Mouse (Mus musculus): Measurements from ENCODE around the gene Rb1. TPM values are rescaled to one million over a fixed set of nuclear protein-coding genes. Genes with fewer than 3 reads are reported as not detected.

Gene Rb1
- polyA plus RNA-seq (2014; fragmentation: Nextera tagmentation; extraction: Ambion mirVana), result 22.6 and 28.6 TPM in 2 replicates

DNA sequence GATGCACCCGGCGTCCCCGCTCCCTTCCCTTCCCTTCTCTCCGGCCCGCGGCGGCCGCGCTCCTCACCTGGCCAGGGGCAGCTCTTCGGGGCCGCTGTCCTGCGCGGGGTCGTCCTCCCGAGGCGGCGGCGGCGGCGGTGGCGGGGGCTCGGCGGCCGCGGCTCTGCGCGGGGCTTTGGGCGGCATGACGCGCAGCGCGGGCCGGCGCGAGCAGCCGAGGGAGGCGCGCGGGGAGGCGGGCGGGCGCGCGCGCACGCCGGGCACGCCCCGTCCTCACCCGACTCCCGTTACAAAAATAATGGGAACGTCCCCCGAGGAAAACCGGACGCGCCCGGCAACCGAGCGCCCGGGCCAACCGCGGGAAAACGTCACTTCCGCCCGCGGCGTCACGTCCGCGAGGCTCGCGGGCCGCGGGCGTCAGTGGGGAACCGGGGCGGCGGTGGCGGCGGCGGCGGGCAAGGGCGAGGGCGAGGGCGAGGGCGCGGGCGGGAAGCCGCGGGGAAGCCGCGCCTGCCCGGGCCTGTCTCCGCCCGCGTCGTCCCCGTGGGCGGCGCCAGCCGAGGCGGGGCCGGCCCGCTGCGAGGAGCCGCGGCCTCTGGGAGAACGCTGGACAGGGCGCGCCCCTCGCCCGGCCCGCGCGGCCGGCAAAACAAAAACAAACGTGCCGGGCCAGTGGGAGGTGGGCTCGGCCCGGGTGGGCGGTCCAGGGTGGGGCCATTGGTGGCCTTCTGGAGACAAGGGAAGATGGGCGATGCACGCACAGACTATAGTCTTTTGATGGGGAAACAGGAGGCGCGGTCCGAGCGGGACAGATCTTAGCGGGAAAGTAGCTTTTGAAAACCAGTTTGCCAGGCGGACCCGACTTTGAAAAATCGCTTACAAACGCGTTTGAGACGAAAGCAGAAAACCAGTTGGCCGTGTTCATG is at the start of gene Rb1:
Gene Rb1, minus strand, starts transcription at position 367 of the 926 bp plus-strand sequence.
- Histone ChIP-seq H3K36me3 (ENCODE audit: control insufficient read depth, insufficient read depth, low read length) (no peaks in the 10 kb centered on the region), H3K27ac (ENCODE audit: low read length) (peak within 1 kb of the TSS; percentile 66), H3K4me2 (replicated peaks; ENCODE audit: low read depth, low read length) (peak within 1 kb of the TSS; percentile 80), H3K4me1 (ENCODE audit: control insufficient read depth, insufficient read depth, low read length) (peaks cover 6% of the 10 kb centered on the region; the same call in 1 of the 2 replicates), H3K4me3 (ENCODE audit: low read depth, low read length) (peak within 1 kb of the TSS; percentile 74), H3K9me3 (ENCODE audit: control insufficient read depth, low read depth, low read length) (no peaks in the 10 kb centered on the region), H3K9ac (replicated peaks; ENCODE audit: low read depth, low read length) (peak within 1 kb of the TSS; percentile 71), H3K27me3 (ENCODE audit: control insufficient read depth, insufficient read depth, low read length) (no peaks in the 10 kb centered on the region)
- under 1% methylated on average over 110 of the region's 135 CpGs for WGBS
- ATAC-seq (ENCODE audit: insufficient number of reproducible peaks, insufficient read depth, low FRiP score, low read depth), result peak; percentile 88

GRCm38 (mm10) chr14:73374315-73374890 is 48.8 kb upstream of the Rb1 start:
- Histone ChIP-seq H3K4me1 (ENCODE audit: control insufficient read depth, insufficient read depth, low read length) (peaks cover 27% of the 10 kb centered on the region; the same call in 1 of the 2 replicates), H3K4me2 (replicated peaks; ENCODE audit: low read depth, low read length) (0 out of 2 replicates have a peak overlapping the region, but pooled peaks have one; percentile 2)

DNA sequence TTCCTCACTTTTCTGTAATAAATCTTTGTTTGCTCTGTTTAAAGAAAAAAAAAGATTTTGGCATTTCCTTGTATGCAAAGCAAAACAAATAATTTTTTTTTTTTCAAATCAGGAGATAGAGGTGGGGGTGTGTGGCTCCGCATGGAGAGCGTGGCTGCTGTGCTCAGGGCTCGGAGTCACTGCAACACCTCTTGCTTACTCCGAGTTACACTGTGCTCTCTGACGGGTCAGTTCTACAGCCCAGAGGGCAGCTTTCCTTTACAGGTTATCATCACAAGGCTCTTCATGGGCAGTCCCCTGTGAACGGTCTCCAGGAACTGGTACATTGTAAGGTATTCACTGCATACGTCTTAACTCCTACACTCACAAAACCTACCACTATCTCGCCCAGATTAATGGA is 48.0 kb upstream of the Rb1 start:
- ATAC-seq (ENCODE audit: insufficient number of reproducible peaks, insufficient read depth, low FRiP score, low read depth), result 0 out of 2 replicates have a peak, but pooled peaks have one; percentile 12
- no peak overlapping the region for H3K4me2 ChIP-seq (replicated peaks; ENCODE audit: low read depth, low read length)
- peaks cover 27% of the 10 kb centered on the region; the same call in 1 of the 2 replicates for H3K4me1 ChIP-seq (ENCODE audit: control insufficient read depth, insufficient read depth, low read length)

More at GRCm38 (mm10) chr14:73374315-73374890, 48.8 kb upstream of the Rb1 start:
- Histone ChIP-seq H3K4me3 (ENCODE audit: low read depth, low read length) (no peak overlapping the region), H3K27ac (ENCODE audit: low read length) (peak overlapping the region; percentile 10; the same call in 1 of the 2 replicates), H3K9ac (replicated peaks; ENCODE audit: low read depth, low read length) (no peak overlapping the region), H3K9me3 (ENCODE audit: control insufficient read depth, low read depth, low read length) (no peaks in the 10 kb centered on the region), H3K36me3 (ENCODE audit: control insufficient read depth, insufficient read depth, low read length) (peaks cover 31% of the 10 kb centered on the region), H3K27me3 (ENCODE audit: control insufficient read depth, insufficient read depth, low read length) (no peaks in the 10 kb centered on the region)
- 47% methylated on average over 11 of the region's 11 CpGs for WGBS
- ATAC-seq (ENCODE audit: insufficient number of reproducible peaks, insufficient read depth, low FRiP score, low read depth), result no peak

GRCm38 (mm10) chr14:73372990-73373389 is 47.4 kb upstream of the Rb1 start:
- peaks cover 31% of the 10 kb centered on the region for H3K36me3 ChIP-seq (ENCODE audit: control insufficient read depth, insufficient read depth, low read length)
- no peaks in the 10 kb centered on the region for H3K9me3 ChIP-seq (ENCODE audit: control insufficient read depth, low read depth, low read length)
- WGBS, result 86% methylated on average over 4 of the region's 4 CpGs
- H3K27me3 ChIP-seq (ENCODE audit: control insufficient read depth, insufficient read depth, low read length), result no peaks in the 10 kb centered on the region
- no peak overlapping the region for H3K4me3 ChIP-seq (ENCODE audit: low read depth, low read length)
- peaks cover 27% of the 10 kb centered on the region; the same call in 1 of the 2 replicates for H3K4me1 ChIP-seq (ENCODE audit: control insufficient read depth, insufficient read depth, low read length)
- no peak overlapping the region for H3K27ac ChIP-seq (ENCODE audit: low read length)
- no peak overlapping the region for H3K4me2 ChIP-seq (replicated peaks; ENCODE audit: low read depth, low read length)
- H3K9ac ChIP-seq (replicated peaks; ENCODE audit: low read depth, low read length), result no peak overlapping the region
- no peak for ATAC-seq (ENCODE audit: insufficient number of reproducible peaks, insufficient read depth, low FRiP score, low read depth)

More for the DNA sequence above, 48.0 kb upstream of the Rb1 start:
- Histone ChIP-seq H3K9ac (replicated peaks; ENCODE audit: low read depth, low read length) (no peak overlapping the region), H3K9me3 (ENCODE audit: control insufficient read depth, low read depth, low read length) (no peaks in the 10 kb centered on the region), H3K4me3 (ENCODE audit: low read depth, low read length) (no peak overlapping the region), H3K27me3 (ENCODE audit: control insufficient read depth, insufficient read depth, low read length) (no peaks in the 10 kb centered on the region), H3K27ac (ENCODE audit: low read length) (peak overlapping the region; percentile 33; the same call in 1 of the 2 replicates), H3K36me3 (ENCODE audit: control insufficient read depth, insufficient read depth, low read length) (peaks cover 30% of the 10 kb centered on the region)
- 66% methylated on average over 8 of the region's 8 CpGs for WGBS

DNA sequence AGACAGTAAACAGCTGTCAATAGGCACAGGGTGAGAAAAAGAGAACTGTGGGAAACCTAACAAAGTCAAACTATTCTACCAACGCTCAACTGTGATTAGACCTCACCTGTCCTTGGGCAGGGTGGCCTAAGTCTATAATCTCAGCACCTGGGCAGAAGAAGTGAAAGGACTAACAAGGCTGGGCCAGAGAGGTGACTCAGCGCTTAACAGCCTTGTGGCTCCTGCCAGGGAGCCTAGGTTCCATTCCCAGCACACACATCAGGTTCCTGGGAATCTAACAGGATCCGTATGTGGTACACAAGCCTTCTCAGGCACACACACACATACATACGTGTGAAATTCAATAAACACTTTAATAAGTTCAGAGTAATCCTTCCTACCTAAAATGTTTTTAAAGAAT is 46.0 kb upstream of the Rb1 start:
- Histone ChIP-seq H3K9ac (replicated peaks; ENCODE audit: low read depth, low read length) (no peak overlapping the region), H3K4me1 (ENCODE audit: control insufficient read depth, insufficient read depth, low read length) (peaks cover 21% of the 10 kb centered on the region; the same call in 1 of the 2 replicates), H3K27me3 (ENCODE audit: control insufficient read depth, insufficient read depth, low read length) (no peaks in the 10 kb centered on the region), H3K27ac (ENCODE audit: low read length) (no peak overlapping the region), H3K36me3 (ENCODE audit: control insufficient read depth, insufficient read depth, low read length) (peaks cover 43% of the 10 kb centered on the region), H3K4me3 (ENCODE audit: low read depth, low read length) (no peak overlapping the region), H3K4me2 (replicated peaks; ENCODE audit: low read depth, low read length) (no peak overlapping the region), H3K9me3 (ENCODE audit: control insufficient read depth, low read depth, low read length) (no peaks in the 10 kb centered on the region)
- WGBS, result 78% methylated on average over 4 of the region's 4 CpGs
- no peak for ATAC-seq (ENCODE audit: insufficient number of reproducible peaks, insufficient read depth, low FRiP score, low read depth)

DNA sequence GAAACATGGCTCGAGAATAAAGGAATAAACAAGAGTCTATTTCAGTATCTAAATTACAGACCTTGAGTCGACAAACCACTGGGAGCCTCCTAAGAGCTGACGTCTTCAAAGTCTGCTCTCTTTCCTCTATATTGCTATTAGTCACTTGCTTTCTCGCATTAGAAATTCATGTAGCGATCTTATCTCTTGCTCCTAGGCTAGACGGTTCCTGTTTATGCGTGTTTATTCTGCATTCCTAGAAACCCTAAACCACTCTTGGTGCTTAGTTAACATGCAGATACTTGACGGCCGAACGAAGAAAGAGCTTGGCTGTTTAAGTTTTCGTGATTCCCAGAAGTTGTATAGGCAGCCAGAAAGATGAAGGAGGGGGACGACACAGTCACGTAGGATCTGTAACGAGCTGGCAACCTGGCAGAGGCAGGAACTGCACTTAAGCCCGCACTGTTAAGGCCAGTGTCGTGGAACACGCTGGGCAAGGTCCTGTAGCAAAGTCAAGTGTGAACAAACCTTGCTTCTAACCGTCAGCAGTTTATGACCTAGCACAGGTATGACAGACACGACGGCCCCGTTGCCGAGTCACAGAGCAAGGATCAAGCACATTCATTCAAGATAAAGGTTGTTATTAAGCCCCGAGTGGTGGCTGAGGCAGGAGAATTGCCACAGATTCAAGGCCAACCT is 45.2 kb upstream of the Rb1 start:
- no peaks in the 10 kb centered on the region for H3K27me3 ChIP-seq (ENCODE audit: control insufficient read depth, insufficient read depth, low read length)
- no peaks in the 10 kb centered on the region for H3K9me3 ChIP-seq (ENCODE audit: control insufficient read depth, low read depth, low read length)
- no peak for ATAC-seq (ENCODE audit: insufficient number of reproducible peaks, insufficient read depth, low FRiP score, low read depth)
- no peak overlapping the region for H3K4me2 ChIP-seq (replicated peaks; ENCODE audit: low read depth, low read length)
- H3K9ac ChIP-seq (replicated peaks; ENCODE audit: low read depth, low read length), result no peak overlapping the region
- peaks cover 50% of the 10 kb centered on the region for H3K36me3 ChIP-seq (ENCODE audit: control insufficient read depth, insufficient read depth, low read length)
- no peak overlapping the region for H3K4me3 ChIP-seq (ENCODE audit: low read depth, low read length)
- 82% methylated on average over 23 of the region's 23 CpGs for WGBS
- H3K27ac ChIP-seq (ENCODE audit: low read length), result no peak overlapping the region
- peaks cover 20% of the 10 kb centered on the region; the same call in 1 of the 2 replicates for H3K4me1 ChIP-seq (ENCODE audit: control insufficient read depth, insufficient read depth, low read length)

DNA sequence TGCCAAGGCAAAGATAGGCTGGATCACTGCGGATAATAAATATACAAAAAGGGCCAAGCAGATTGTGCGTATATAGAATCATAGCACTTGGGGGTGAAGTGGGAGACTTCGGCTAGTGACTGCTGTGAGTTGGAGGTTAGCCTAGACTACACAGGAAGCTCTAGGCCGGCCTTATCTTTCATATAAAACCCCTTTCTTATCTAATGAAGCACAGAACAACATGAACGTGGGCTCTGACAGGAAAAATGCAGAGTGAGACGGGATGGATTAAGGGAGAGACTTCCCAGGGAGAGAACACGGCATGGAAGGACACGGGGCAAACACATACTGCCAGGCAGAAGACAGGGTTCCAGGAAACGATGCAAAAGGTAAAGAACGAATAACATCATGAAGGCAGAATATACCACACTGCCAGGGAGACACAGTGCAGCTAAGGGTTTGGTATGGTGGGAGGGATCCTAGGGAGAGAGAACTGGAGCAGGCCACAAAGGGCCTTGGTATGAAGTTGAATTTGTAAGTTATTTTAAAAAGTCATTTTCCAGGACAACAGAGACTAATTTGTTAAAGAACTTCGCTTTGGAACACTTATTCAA is 44.6 kb upstream of the Rb1 start:
- 76% methylated on average over 11 of the region's 11 CpGs for WGBS
- no peak overlapping the region for H3K9ac ChIP-seq (replicated peaks; ENCODE audit: low read depth, low read length)
- peaks cover 15% of the 10 kb centered on the region; the same call in 1 of the 2 replicates for H3K4me1 ChIP-seq (ENCODE audit: control insufficient read depth, insufficient read depth, low read length)
- H3K27ac ChIP-seq (ENCODE audit: low read length), result no peak overlapping the region
- ATAC-seq (ENCODE audit: insufficient number of reproducible peaks, insufficient read depth, low FRiP score, low read depth), result no peak
- H3K4me3 ChIP-seq (ENCODE audit: low read depth, low read length), result no peak overlapping the region
- no peaks in the 10 kb centered on the region for H3K27me3 ChIP-seq (ENCODE audit: control insufficient read depth, insufficient read depth, low read length)
- H3K9me3 ChIP-seq (ENCODE audit: control insufficient read depth, low read depth, low read length), result no peaks in the 10 kb centered on the region
- H3K36me3 ChIP-seq (ENCODE audit: control insufficient read depth, insufficient read depth, low read length), result peaks cover 56% of the 10 kb centered on the region
- H3K4me2 ChIP-seq (replicated peaks; ENCODE audit: low read depth, low read length), result no peak overlapping the region

DNA sequence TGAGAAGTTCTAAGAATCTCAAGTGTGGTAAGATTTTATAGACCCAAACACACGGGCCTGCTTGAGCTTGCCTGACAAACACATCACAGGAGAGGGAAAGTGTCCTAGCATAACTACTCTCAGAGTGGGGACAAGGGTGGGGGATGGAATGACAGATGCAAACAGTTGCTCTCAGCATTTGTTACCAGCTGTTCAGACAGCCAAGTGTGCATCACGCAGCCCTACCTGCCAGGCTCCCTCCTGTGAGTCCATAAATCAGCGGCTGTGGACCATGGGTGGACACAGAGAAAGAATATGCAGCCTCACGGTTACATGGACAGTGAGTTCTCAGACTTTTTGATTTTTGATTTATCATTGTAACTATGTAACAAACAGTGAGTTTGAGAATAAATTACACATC is 44.0 kb upstream of the Rb1 start:
- H3K36me3 ChIP-seq (ENCODE audit: control insufficient read depth, insufficient read depth, low read length), result peaks cover 60% of the 10 kb centered on the region
- peaks cover 15% of the 10 kb centered on the region; the same call in 1 of the 2 replicates for H3K4me1 ChIP-seq (ENCODE audit: control insufficient read depth, insufficient read depth, low read length)
- H3K9me3 ChIP-seq (ENCODE audit: control insufficient read depth, low read depth, low read length), result no peaks in the 10 kb centered on the region
- no peaks in the 10 kb centered on the region for H3K27me3 ChIP-seq (ENCODE audit: control insufficient read depth, insufficient read depth, low read length)
- no peak for ATAC-seq (ENCODE audit: insufficient number of reproducible peaks, insufficient read depth, low FRiP score, low read depth)
- no peak overlapping the region for H3K4me2 ChIP-seq (replicated peaks; ENCODE audit: low read depth, low read length)
- no peak overlapping the region for H3K9ac ChIP-seq (replicated peaks; ENCODE audit: low read depth, low read length)
- H3K27ac ChIP-seq (ENCODE audit: low read length), result no peak overlapping the region
- WGBS, result 71% methylated on average over 4 of the region's 4 CpGs
- H3K4me3 ChIP-seq (ENCODE audit: low read depth, low read length), result no peak overlapping the region

All from stomach, embryonic 14.5 days (tissue).